Mouse (Mus musculus): ENCODE measurements around the gene Gm13030. TPM values are rescaled to one million over a fixed set of nuclear protein-coding genes. Genes with fewer than 3 reads are reported as not detected.

Gm13030 gene
- polyA plus RNA-seq, 1 experiment from 2014 or later: not detected

- 0 out of 2 replicates have a peak, but pooled peaks have one; percentile 26 for ATAC-seq
- Histone ChIP-seq H3K4me3 (ENCODE audit: low read depth, low read length) (peak overlapping the region; percentile 32), H3K4me1 (ENCODE audit: control insufficient read depth, insufficient read depth, low read length) (peaks cover 3% of the 10 kb centered on the region; the same call in 1 of the 2 replicates), H3K27ac (ENCODE audit: low read length) (peak overlapping the region; percentile 59), H3K4me2 (ENCODE audit: low read length) (peak overlapping the region; percentile 55), H3K27me3 (ENCODE audit: control insufficient read depth, insufficient read depth, low read depth, low read length) (no peaks in the 10 kb centered on the region), H3K9ac (ENCODE audit: low read depth, low read length) (peak overlapping the region; percentile 52; the same call in 1 of the 2 replicates), H3K9me3 (replicated peaks; ENCODE audit: control insufficient read depth, low read length, poor library complexity, severe bottlenecking) (no peaks in the 10 kb centered on the region), H3K36me3 (ENCODE audit: control insufficient read depth, insufficient read depth, low read length) (no peaks in the 10 kb centered on the region)
- 15% methylated on average over 9 of the region's 9 CpGs for WGBS
These were observed 14.5 kb downstream of the Gm13030 start for GRCm38 (mm10) chr4:138859245-138859644.

DNA sequence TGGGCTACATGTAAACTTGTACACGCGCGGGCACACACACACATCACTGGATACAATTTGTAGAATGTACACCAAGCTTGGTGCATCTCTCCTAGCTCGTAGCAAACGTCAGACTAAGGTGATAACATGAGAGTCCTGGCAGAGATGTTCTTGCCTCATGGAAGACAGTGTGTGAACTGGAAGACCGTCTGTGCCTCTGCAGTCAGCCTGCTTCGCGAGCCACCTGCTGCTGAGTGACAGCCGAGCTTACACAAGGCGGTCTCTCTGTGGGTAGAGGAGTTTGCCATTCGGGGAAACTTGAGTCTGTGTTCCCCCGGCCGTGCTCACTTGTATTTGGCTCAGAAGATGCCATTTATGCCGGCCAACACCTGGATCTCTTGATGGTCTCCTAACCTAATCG lies 15.3 kb downstream of the Gm13030 start:
- Histone ChIP-seq H3K36me3 (ENCODE audit: control insufficient read depth, insufficient read depth, low read length) (no peaks in the 10 kb centered on the region), H3K27me3 (ENCODE audit: control insufficient read depth, insufficient read depth, low read depth, low read length) (no peaks in the 10 kb centered on the region), H3K4me1 (ENCODE audit: control insufficient read depth, insufficient read depth, low read length) (peaks cover 3% of the 10 kb centered on the region; the same call in 1 of the 2 replicates), H3K9ac (ENCODE audit: low read depth, low read length) (no peak overlapping the region), H3K4me2 (ENCODE audit: low read length) (no peak overlapping the region), H3K27ac (ENCODE audit: low read length) (no peak overlapping the region), H3K4me3 (ENCODE audit: low read depth, low read length) (no peak overlapping the region), H3K9me3 (replicated peaks; ENCODE audit: control insufficient read depth, low read length, poor library complexity, severe bottlenecking) (no peaks in the 10 kb centered on the region)
- ATAC-seq: no peak
- 84% methylated on average over 15 of the region's 15 CpGs for WGBS

DNA sequence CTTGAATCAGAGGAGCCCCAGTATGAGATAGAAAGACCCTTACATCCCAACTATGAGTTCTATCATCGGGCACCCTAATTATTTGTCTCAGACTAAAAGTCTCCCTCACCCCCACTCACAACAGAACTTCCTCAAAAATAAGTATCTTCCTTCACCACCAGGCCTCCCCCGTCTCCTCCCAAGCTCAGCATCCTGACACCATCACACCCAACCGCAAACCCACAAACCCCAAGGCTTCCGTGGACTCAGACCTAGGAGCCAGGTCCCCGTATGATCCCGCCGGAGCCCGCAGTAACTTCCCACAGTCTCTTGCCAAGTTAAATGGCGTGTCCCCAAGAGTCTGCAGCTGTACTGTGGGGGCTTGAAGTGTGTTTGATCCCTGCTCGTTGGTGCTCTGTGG lies 16.2 kb downstream of the Gm13030 start:
- Histone ChIP-seq H3K9ac (ENCODE audit: low read depth, low read length) (no peak overlapping the region), H3K4me3 (ENCODE audit: low read depth, low read length) (no peak overlapping the region), H3K4me2 (ENCODE audit: low read length) (no peak overlapping the region), H3K36me3 (ENCODE audit: control insufficient read depth, insufficient read depth, low read length) (no peaks in the 10 kb centered on the region), H3K27ac (ENCODE audit: low read length) (no peak overlapping the region), H3K9me3 (replicated peaks; ENCODE audit: control insufficient read depth, low read length, poor library complexity, severe bottlenecking) (no peaks in the 10 kb centered on the region), H3K27me3 (ENCODE audit: control insufficient read depth, insufficient read depth, low read depth, low read length) (no peaks in the 10 kb centered on the region), H3K4me1 (ENCODE audit: control insufficient read depth, insufficient read depth, low read length) (peaks cover 3% of the 10 kb centered on the region; the same call in 1 of the 2 replicates)
- no peak for ATAC-seq
- 90% methylated on average over 10 of the region's 10 CpGs for WGBS

DNA sequence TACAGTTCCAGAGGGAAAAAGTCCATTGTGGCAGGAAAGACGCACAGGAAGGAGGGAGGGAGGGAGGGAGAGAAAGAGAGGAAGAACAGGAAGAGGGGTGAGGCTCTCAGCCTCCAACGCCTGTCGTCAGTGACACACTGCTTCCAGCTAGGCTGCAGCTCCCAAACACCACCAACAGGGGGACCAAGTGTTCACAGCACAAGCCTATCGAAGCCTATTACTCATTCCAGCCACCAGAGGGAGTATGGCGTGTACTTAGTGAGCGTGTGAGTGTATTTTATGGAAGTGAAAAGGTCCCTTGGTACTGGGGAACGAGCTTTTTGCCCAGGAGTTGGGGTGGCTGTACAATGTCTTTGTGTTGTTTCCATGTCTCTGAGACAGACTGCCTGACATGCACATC lies 17.3 kb downstream of the Gm13030 start:
- ATAC-seq: no peak

GRCm38 (mm10) chr4:138855092-138855632 lies 18.6 kb downstream of the Gm13030 start:
- Histone ChIP-seq H3K27ac (ENCODE audit: low read length) (no peak overlapping the region), H3K36me3 (ENCODE audit: control insufficient read depth, insufficient read depth, low read length) (no peaks in the 10 kb centered on the region), H3K9me3 (replicated peaks; ENCODE audit: control insufficient read depth, low read length, poor library complexity, severe bottlenecking) (no peaks in the 10 kb centered on the region), H3K4me3 (ENCODE audit: low read depth, low read length) (no peak overlapping the region), H3K4me1 (ENCODE audit: control insufficient read depth, insufficient read depth, low read length) (peaks cover 5% of the 10 kb centered on the region), H3K27me3 (ENCODE audit: control insufficient read depth, insufficient read depth, low read depth, low read length) (no peaks in the 10 kb centered on the region), H3K4me2 (ENCODE audit: low read length) (no peak overlapping the region), H3K9ac (ENCODE audit: low read depth, low read length) (no peak overlapping the region)
- no peak for ATAC-seq
- WGBS: 73% methylated on average over 9 of the region's 9 CpGs

More for the DNA sequence above, 17.3 kb downstream of the Gm13030 start:
- Histone ChIP-seq H3K4me3 (ENCODE audit: low read depth, low read length) (no peak overlapping the region), H3K4me2 (ENCODE audit: low read length) (no peak overlapping the region), H3K27me3 (ENCODE audit: control insufficient read depth, insufficient read depth, low read depth, low read length) (no peaks in the 10 kb centered on the region), H3K4me1 (ENCODE audit: control insufficient read depth, insufficient read depth, low read length) (peaks cover 5% of the 10 kb centered on the region), H3K9ac (ENCODE audit: low read depth, low read length) (no peak overlapping the region), H3K27ac (ENCODE audit: low read length) (no peak overlapping the region), H3K9me3 (replicated peaks; ENCODE audit: control insufficient read depth, low read length, poor library complexity, severe bottlenecking) (no peaks in the 10 kb centered on the region), H3K36me3 (ENCODE audit: control insufficient read depth, insufficient read depth, low read length) (no peaks in the 10 kb centered on the region)
- WGBS: 28% methylated on average over 7 of the region's 7 CpGs

DNA sequence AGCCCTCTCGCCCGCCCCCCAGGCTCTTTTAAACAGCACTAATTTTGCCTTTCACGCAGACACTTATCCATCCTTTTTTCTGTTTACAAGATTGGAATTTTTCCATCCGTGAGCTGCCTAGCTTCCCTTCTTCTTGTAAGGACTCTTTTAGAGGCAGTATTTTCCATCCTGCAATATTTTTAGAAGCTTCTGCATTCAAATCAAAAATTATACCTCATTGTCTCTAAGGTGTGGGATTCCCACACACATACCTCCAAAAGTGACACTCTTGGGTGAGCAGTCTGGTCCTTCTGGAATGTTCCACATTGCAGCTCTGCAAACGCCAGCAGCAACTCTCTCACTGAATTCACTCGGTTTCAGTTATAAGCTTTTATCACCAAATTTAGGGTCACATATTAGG lies 20.8 kb downstream of the Gm13030 start:
- 77% methylated on average over 6 of the region's 6 CpGs for WGBS
- H3K4me3 ChIP-seq (ENCODE audit: low read depth, low read length): no peak overlapping the region
- H3K36me3 ChIP-seq (ENCODE audit: control insufficient read depth, insufficient read depth, low read length): no peaks in the 10 kb centered on the region
- no peak overlapping the region for H3K4me2 ChIP-seq (ENCODE audit: low read length)
- H3K4me1 ChIP-seq (ENCODE audit: control insufficient read depth, insufficient read depth, low read length): peaks cover 2% of the 10 kb centered on the region
- no peak overlapping the region for H3K9ac ChIP-seq (ENCODE audit: low read depth, low read length)
- no peak overlapping the region for H3K27ac ChIP-seq (ENCODE audit: low read length)
- H3K27me3 ChIP-seq (ENCODE audit: control insufficient read depth, insufficient read depth, low read depth, low read length): no peaks in the 10 kb centered on the region
- H3K9me3 ChIP-seq (replicated peaks; ENCODE audit: control insufficient read depth, low read length, poor library complexity, severe bottlenecking): no peaks in the 10 kb centered on the region
- no peak for ATAC-seq

DNA sequence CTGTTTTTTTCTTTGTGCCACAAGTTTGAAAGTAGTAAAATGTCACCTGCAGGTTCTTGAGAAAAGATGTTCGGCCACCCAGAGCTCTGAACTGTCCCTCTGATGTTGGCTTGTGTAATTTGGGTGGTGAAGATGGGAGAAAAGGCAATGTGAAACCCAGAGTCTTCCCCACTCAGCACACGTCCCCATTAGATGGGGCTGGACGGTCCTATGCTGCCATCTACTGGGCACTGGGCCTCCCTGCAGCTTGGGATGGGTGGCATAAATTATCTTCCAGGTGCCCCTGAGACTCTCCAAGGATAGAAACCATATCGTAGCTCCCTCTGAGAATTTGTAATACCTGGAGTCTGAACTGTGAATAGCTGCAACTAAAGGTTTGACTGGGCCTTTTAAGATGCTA lies 22.3 kb downstream of the Gm13030 start:
- ATAC-seq: peak; percentile 68; the same call in 1 of the 2 replicates
- Histone ChIP-seq H3K9me3 (replicated peaks; ENCODE audit: control insufficient read depth, low read length, poor library complexity, severe bottlenecking) (no peaks in the 10 kb centered on the region), H3K27me3 (ENCODE audit: control insufficient read depth, insufficient read depth, low read depth, low read length) (no peaks in the 10 kb centered on the region), H3K4me3 (ENCODE audit: low read depth, low read length) (no peak overlapping the region), H3K4me2 (ENCODE audit: low read length) (no peak overlapping the region), H3K9ac (ENCODE audit: low read depth, low read length) (no peak overlapping the region), H3K36me3 (ENCODE audit: control insufficient read depth, insufficient read depth, low read length) (no peaks in the 10 kb centered on the region), H3K4me1 (ENCODE audit: control insufficient read depth, insufficient read depth, low read length) (peaks cover 2% of the 10 kb centered on the region), H3K27ac (ENCODE audit: low read length) (no peak overlapping the region)
- 10% methylated on average over 4 of the region's 4 CpGs for WGBS

GRCm38 (mm10) chr4:138841386-138841785 lies 32.4 kb downstream of the Gm13030 start:
- 65% methylated on average over 7 of the region's 7 CpGs for WGBS
- ATAC-seq: no peak
- Histone ChIP-seq H3K36me3 (ENCODE audit: control insufficient read depth, insufficient read depth, low read length) (no peaks in the 10 kb centered on the region), H3K27me3 (ENCODE audit: control insufficient read depth, insufficient read depth, low read depth, low read length) (no peaks in the 10 kb centered on the region), H3K4me1 (ENCODE audit: control insufficient read depth, insufficient read depth, low read length) (no peaks in the 10 kb centered on the region), H3K4me3 (ENCODE audit: low read depth, low read length) (no peak overlapping the region), H3K27ac (ENCODE audit: low read length) (no peak overlapping the region), H3K9ac (ENCODE audit: low read depth, low read length) (no peak overlapping the region), H3K4me2 (ENCODE audit: low read length) (no peak overlapping the region), H3K9me3 (replicated peaks; ENCODE audit: control insufficient read depth, low read length, poor library complexity, severe bottlenecking) (peaks cover 12% of the 10 kb centered on the region; the same call in 1 of the 2 replicates)

DNA sequence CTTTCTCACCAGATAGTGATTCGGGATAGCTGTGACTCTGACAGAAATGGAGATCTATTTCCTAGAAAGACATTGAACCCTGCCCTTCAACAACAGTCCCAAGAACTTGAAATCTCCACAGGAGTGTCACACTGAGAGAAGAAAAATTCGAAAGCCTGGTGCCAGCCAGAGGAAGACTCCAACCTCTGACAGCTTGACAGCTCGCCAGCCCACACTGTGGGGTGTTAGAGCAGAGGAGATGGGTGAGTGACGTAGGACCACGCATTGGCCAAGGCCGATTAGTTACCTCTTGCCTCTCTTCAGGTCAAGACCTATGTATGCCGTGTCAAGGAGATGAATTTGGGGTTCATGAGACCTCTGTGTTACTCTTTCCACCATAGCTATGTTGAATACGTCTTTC lies 33.0 kb downstream of the Gm13030 start:
- Histone ChIP-seq H3K36me3 (ENCODE audit: control insufficient read depth, insufficient read depth, low read length) (no peaks in the 10 kb centered on the region), H3K9me3 (replicated peaks; ENCODE audit: control insufficient read depth, low read length, poor library complexity, severe bottlenecking) (peaks cover 12% of the 10 kb centered on the region; the same call in 1 of the 2 replicates), H3K9ac (ENCODE audit: low read depth, low read length) (no peak overlapping the region), H3K27ac (ENCODE audit: low read length) (no peak overlapping the region), H3K4me3 (ENCODE audit: low read depth, low read length) (no peak overlapping the region), H3K4me1 (ENCODE audit: control insufficient read depth, insufficient read depth, low read length) (no peaks in the 10 kb centered on the region), H3K4me2 (ENCODE audit: low read length) (no peak overlapping the region), H3K27me3 (ENCODE audit: control insufficient read depth, insufficient read depth, low read depth, low read length) (no peaks in the 10 kb centered on the region)
- 88% methylated on average over 8 of the region's 8 CpGs for WGBS
- ATAC-seq: no peak

All from midbrain, embryonic 16.5 days (tissue).